Mouse (Mus musculus) CH12.LX (cell line): ENCODE results near the gene 2210010C04Rik. TPM values are rescaled to one million over a fixed set of nuclear protein-coding genes. Genes with fewer than 3 reads are reported as not detected.

Experiments
- DNase-seq: peaks from one replicate; pipeline ENCODE4 v3.0.0-alpha.2; 2013; ENCODE audit errors: extremely low read depth
- H3K27ac ChIP-seq: 2 replicates; pipeline ENCODE4 v1.5.1; 2012; ENCODE audit warnings: low read depth, mild to moderate bottlenecking, control low read depth, moderate library complexity; ENCODE audit not compliant: insufficient read depth
- H3K27me3 ChIP-seq: replicated peaks from 2 replicates; pipeline ENCODE3; 2012; ENCODE audit warnings: inconsistent platforms
- H3K36me3 ChIP-seq, 2 experiments: replicated peaks in 1 of 2; 2 replicates each; pipeline versions ENCODE3 to v1.6.1; 2012; ENCODE audit warnings: inconsistent platforms in 1 of 2, low read length in 1 of 2, mild to moderate bottlenecking in 1 of 2, mixed read lengths in 1 of 2, moderate library complexity in 1 of 2; ENCODE audit not compliant: control insufficient read depth in 1 of 2, insufficient read depth in 1 of 2
- H3K4me1 ChIP-seq, 2 experiments: 2 replicates each; pipeline ENCODE4 v1.6.1; 2012; ENCODE audit warnings: inconsistent platforms in 1 of 2, moderate library complexity in 1 of 2; ENCODE audit not compliant: insufficient read depth in 2 of 2, control insufficient read depth in 1 of 2
- H3K4me2 ChIP-seq: 2 replicates; pipeline ENCODE4 v1.6.1; 2012; ENCODE audit warnings: low read depth, mild to moderate bottlenecking, control low read depth; ENCODE audit not compliant: poor library complexity, insufficient read depth, severe bottlenecking
- H3K4me3 ChIP-seq, 3 experiments: fragments of 150-350 bp in 1 of 3; sonication (generic) in 1 of 3; replicated peaks in 1 of 3; 2 replicates each; pipeline versions ENCODE3 to v1.5.1; 2011 to 2012; ENCODE audit warnings: low read depth in 2 of 3, low read length in 2 of 3, mild to moderate bottlenecking in 2 of 3, moderate library complexity in 2 of 3, control low read depth in 1 of 3, improper control_type of control experiment in 1 of 3, inconsistent platforms in 1 of 3, mixed read lengths in 1 of 3; ENCODE audit not compliant: poor library complexity in 1 of 3
- H3K79me2 ChIP-seq: replicated peaks from 2 replicates; pipeline ENCODE4 v1.6.1; 2012; ENCODE audit warnings: mild to moderate bottlenecking, moderate library complexity; ENCODE audit not compliant: control insufficient read depth, poor library complexity, insufficient read depth, severe bottlenecking; ENCODE audit errors: extremely low read depth
- H3K9ac ChIP-seq: 2 replicates; pipeline ENCODE4 v1.6.1; 2012; ENCODE audit warnings: low read depth, mild to moderate bottlenecking, control low read depth, moderate library complexity; ENCODE audit not compliant: insufficient read depth
- H3K9me3 ChIP-seq: replicated peaks from 2 replicates; pipeline ENCODE3; 2012; ENCODE audit warnings: low read length, inconsistent platforms, mixed read lengths
- CHD1 ChIP-seq: IDR thresholded peaks from 2 replicates; pipeline ENCODE4 v1.6.1; 2012; ENCODE audit warnings: low read depth, low read length, improper control_type of control experiment, inconsistent platforms
- CHD2 ChIP-seq: IDR thresholded peaks from 2 replicates; pipeline ENCODE4 v1.6.1; 2011; ENCODE audit warnings: low read length, improper control_type of control experiment
- CTCF ChIP-seq, 2 experiments: IDR thresholded peaks in 1 of 2; conservative IDR thresholded peaks in 1 of 2; 2 replicates each; pipeline ENCODE4 v1.5.1; 2011 to 2012; ENCODE audit warnings: low read depth in 2 of 2, low read length in 2 of 2, improper control_type of control experiment in 1 of 2, inconsistent platforms in 1 of 2, mild to moderate bottlenecking in 1 of 2, moderate library complexity in 1 of 2
- ELF1 ChIP-seq: IDR thresholded peaks from 2 replicates; pipeline ENCODE4 v1.6.1; 2014; ENCODE audit warnings: low read depth, mild to moderate bottlenecking, inconsistent platforms, low read length, improper control_type of control experiment
- EP300 ChIP-seq: IDR thresholded peaks from 2 replicates; pipeline ENCODE4 v1.6.1; 2011; ENCODE audit warnings: low read length, improper control_type of control experiment
- GABPA ChIP-seq: IDR thresholded peaks from 2 replicates; pipeline ENCODE4 v1.6.1; 2012; ENCODE audit warnings: low read depth, low read length, improper control_type of control experiment, inconsistent platforms; ENCODE audit not compliant: insufficient replicate concordance
- HCFC1 ChIP-seq: IDR thresholded peaks from 2 replicates; pipeline ENCODE4 v1.6.1; 2012; ENCODE audit warnings: low read depth, mild to moderate bottlenecking, inconsistent platforms, low read length, improper control_type of control experiment
- KAT2A ChIP-seq: IDR thresholded peaks from 2 replicates; pipeline ENCODE4 v1.6.1; 2012; ENCODE audit warnings: low read length, improper control_type of control experiment, inconsistent platforms; ENCODE audit not compliant: insufficient replicate concordance
- MAX ChIP-seq: IDR thresholded peaks from 2 replicates; pipeline ENCODE4 v1.6.1; 2011; ENCODE audit warnings: low read length, improper control_type of control experiment
- MEF2A ChIP-seq: IDR thresholded peaks from 2 replicates; pipeline ENCODE4 v1.6.1; 2014; ENCODE audit warnings: low read depth, mild to moderate bottlenecking, inconsistent platforms, low read length, improper control_type of control experiment, borderline replicate concordance
- MYC ChIP-seq: IDR thresholded peaks from 2 replicates; pipeline ENCODE4 v1.6.1; 2011; ENCODE audit warnings: low read depth, mild to moderate bottlenecking, improper control_type of control experiment, low read length
- NELFE ChIP-seq: IDR thresholded peaks from 2 replicates; pipeline ENCODE4 v1.6.1; 2011; ENCODE audit warnings: low read depth, low read length, improper control_type of control experiment
- RAD21 ChIP-seq: IDR thresholded peaks from 2 replicates; pipeline ENCODE4 v1.6.1; 2011; ENCODE audit warnings: low read depth, mild to moderate bottlenecking, low read length, improper control_type of control experiment, moderate library complexity
- RCOR1 ChIP-seq: conservative IDR thresholded peaks from 2 replicates; pipeline ENCODE4 v1.6.1; 2012; ENCODE audit warnings: low read depth, mild to moderate bottlenecking, inconsistent platforms, low read length, improper control_type of control experiment
- SIN3A ChIP-seq: IDR thresholded peaks from 2 replicates; pipeline ENCODE4 v1.6.1; 2012; ENCODE audit warnings: low read length, improper control_type of control experiment, inconsistent platforms
- USF1 ChIP-seq: IDR thresholded peaks from 2 replicates; pipeline ENCODE4 v1.6.1; 2014; ENCODE audit warnings: low read depth, mild to moderate bottlenecking, inconsistent platforms, low read length, improper control_type of control experiment
- ZC3H11A ChIP-seq: IDR thresholded peaks from 2 replicates; pipeline ENCODE4 v1.6.1; 2012; ENCODE audit warnings: low read depth, mild to moderate bottlenecking, inconsistent platforms, low read length, improper control_type of control experiment
- ZMIZ1 ChIP-seq: IDR thresholded peaks from 2 replicates; pipeline ENCODE4 v1.6.1; 2012; ENCODE audit warnings: low read depth, mild to moderate bottlenecking, inconsistent platforms, low read length, improper control_type of control experiment
- dilution Hi-C: fragments of 300-500 bp; cut with MboI; formaldehyde crosslinking; loops from 2 replicates; pipeline ENCODE4 v1.14.3; 2020; ENCODE audit warnings: low sequenced_read_pairs; ENCODE audit not compliant: extremely low pct_unique_long_range_greater_than_20kb, extremely low pct_ligation_motif_present
- in situ Hi-C: fragments of 300-500 bp; cut with MboI; formaldehyde crosslinking; loops from 3 replicates; pipeline ENCODE4 v1.14.3; 2019; ENCODE audit warnings: low sequenced_read_pairs, low pct_ligation_motif_present, low pct_unique_long_range_greater_than_20kb, mixed read lengths
- polyA plus RNA-seq: library from polyadenylated mRNA; unstranded; fragments of >175 nt; gene quantifications from 2 replicates; pipeline ENCODE4 v1.2.1, GENCODE M21; 2012; ENCODE audit warnings: low read depth; ENCODE audit not compliant: insufficient read length
- total RNA-seq, 2 experiments: library from RNA; depleted of rRNA; stranded (reverse); fragments of 300-350 nt in 1 of 2; fragments of >200 nt in 1 of 2; gene quantifications; 2 replicates each; pipeline ENCODE4 v1.2.3; 2012 to 2014

2210010C04Rik gene
- total and polyA plus RNA-seq, 3 experiments = not detected

DNA sequence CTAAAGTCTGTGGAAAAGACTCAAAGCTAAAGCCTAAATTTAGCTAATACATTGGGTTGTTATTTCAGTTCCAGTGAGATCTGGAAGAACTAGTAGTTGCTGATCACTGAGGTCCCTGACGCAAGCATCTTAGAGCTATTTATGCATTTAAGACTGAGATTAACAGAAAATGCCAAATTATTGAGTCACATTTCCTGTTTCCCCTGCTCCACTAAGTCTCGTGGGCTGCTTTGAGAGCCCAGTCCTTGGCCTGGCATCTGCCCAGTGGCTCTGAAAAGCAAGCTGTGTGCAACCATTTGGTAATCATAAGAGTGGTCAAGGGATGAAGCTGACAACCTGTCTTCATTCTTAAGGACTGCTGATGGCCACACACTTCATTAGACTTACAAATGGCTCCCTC, 8.3 kb downstream of the 2210010C04Rik start:
- DNase-seq = no peak

DNA sequence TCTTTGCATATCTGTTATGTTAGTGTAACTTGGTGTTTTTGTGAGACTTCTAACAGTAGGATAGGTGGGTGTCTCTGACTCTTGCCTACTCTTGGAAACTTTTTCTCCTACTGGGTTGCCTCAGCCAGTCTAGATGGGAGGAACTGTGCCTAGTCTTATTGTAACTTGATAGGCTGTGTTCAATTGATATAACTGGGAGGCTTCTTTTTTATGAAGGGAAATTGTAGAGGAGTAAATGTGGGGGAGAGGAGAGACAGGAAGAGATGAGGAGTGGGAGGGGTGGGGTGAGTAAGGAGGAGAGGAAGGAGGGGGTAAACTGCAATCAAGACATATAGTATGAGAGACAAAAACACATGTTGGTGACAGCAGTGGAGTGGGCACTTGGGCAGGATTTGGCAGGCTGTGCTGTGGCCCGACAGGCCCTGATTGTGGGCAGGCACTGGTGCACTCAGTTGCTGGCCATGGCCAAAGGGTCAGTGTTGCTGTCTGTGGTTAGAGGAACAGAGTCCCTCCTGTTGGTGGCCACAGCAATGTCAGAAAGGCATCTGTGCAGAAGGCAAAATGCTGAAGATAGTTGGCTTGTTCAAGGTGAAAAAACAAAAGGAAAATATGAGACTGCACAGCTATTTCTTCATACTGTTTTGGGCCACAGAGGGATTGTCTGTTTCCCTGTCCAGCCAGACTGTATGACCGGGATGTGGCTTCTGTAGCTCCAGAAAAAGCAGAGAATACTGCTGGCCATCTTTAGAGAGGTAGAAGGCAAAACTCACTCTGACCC, 9.2 kb downstream of the 2210010C04Rik start:
- dilution Hi-C loops = no loop called here
- Histone ChIP-seq H3K4me1 (no peaks in the 10 kb centered on the region), H3K27ac (no peak overlapping the region), H3K36me3 (no peaks in the 10 kb centered on the region), H3K9ac (no peak overlapping the region), H3K27me3 (no peaks in the 10 kb centered on the region), H3K4me2 (no peak overlapping the region), H3K79me2 (no peaks in the 10 kb centered on the region), H3K4me3 (no peak overlapping the region), H3K9me3 (no peaks in the 10 kb centered on the region)
- in situ Hi-C loops = no loop called here
- TF ChIP-seq EP300 = no peak
- TF ChIP-seq USF1 = no peak
- no peak for TF ChIP-seq ZMIZ1
- TF ChIP-seq KAT2A = no peak
- TF ChIP-seq CTCF (conservative IDR thresholded peaks at IDR 0.05 in 1 of 2, IDR thresholded peaks at IDR 0.05 in 1 of 2; ENCODE audit: low read depth in 2 of 2, low read length in 2 of 2) = no peak
- no peak for TF ChIP-seq RAD21
- TF ChIP-seq HCFC1 = no peak
- TF ChIP-seq CHD1 = no peak
- no peak for TF ChIP-seq GABPA
- no peak for TF ChIP-seq MYC
- TF ChIP-seq ZC3H11A = no peak
- TF ChIP-seq RCOR1 = no peak
- no peak for TF ChIP-seq NELFE
- TF ChIP-seq SIN3A = no peak
- DNase-seq = no peak

More for the DNA sequence above, 8.3 kb downstream of the 2210010C04Rik start:
- Histone ChIP-seq H3K4me2 (no peak overlapping the region), H3K9ac (no peak overlapping the region), H3K27ac (no peak overlapping the region), H3K27me3 (no peaks in the 10 kb centered on the region), H3K4me1 (no peaks in the 10 kb centered on the region), H3K79me2 (no peaks in the 10 kb centered on the region), H3K36me3 (no peaks in the 10 kb centered on the region), H3K4me3 (no peak overlapping the region), H3K9me3 (no peaks in the 10 kb centered on the region)
- in situ Hi-C loops (no loop called here), dilution Hi-C loops (no loop called here)
- TF ChIP-seq CTCF (conservative IDR thresholded peaks at IDR 0.05 in 1 of 2, IDR thresholded peaks at IDR 0.05 in 1 of 2; ENCODE audit: low read depth in 2 of 2, low read length in 2 of 2) = no peak
- TF ChIP-seq CHD2 = no peak
- no peak for TF ChIP-seq ELF1
- TF ChIP-seq MEF2A = no peak
- no peak for TF ChIP-seq MAX
